Mouse (Mus musculus) macrophage (primary cell): ENCODE data around the gene Carhsp1. TPM values are rescaled to one million over a fixed set of nuclear protein-coding genes. Genes with fewer than 3 reads are reported as not detected.

Experiments used
- H3K27ac ChIP-seq: fragments of 350-480 bp; formaldehyde crosslinking; 2 replicates; pipeline ENCODE4 v1.9.0; 2021
- H3K36me3 ChIP-seq: fragments of 350-480 bp; formaldehyde crosslinking; 2 replicates; pipeline ENCODE4 v1.9.0; 2021; ENCODE audit errors: inconsistent target
- H3K4me3 ChIP-seq: fragments of 350-480 bp; formaldehyde crosslinking; 2 replicates; pipeline ENCODE4 v1.9.0; 2021; ENCODE audit errors: inconsistent target
- H3K79me2 ChIP-seq: fragments of 350-480 bp; formaldehyde crosslinking; 2 replicates; pipeline ENCODE4 v1.9.0; 2021; ENCODE audit errors: inconsistent target
- WGBS: methylation state at CpG from one replicate; pipeline ENCODE4 v1.1.7; 2026; ENCODE audit warnings: inconsistent platforms; ENCODE audit not compliant: missing documents; 5-methylcytosine and 5-hydroxymethylcytosine counted together
- polyA plus RNA-seq: library from polyadenylated mRNA; stranded (reverse); fragments of 250-400 nt; gene quantifications from 3 replicates; pipeline ENCODE4 v1.2.4, GENCODE M21; 2018; ENCODE audit warnings: inconsistent platforms

The Carhsp1 gene
- polyA plus RNA-seq, 1 experiment from 2014 or later: 10.6 TPM

DNA sequence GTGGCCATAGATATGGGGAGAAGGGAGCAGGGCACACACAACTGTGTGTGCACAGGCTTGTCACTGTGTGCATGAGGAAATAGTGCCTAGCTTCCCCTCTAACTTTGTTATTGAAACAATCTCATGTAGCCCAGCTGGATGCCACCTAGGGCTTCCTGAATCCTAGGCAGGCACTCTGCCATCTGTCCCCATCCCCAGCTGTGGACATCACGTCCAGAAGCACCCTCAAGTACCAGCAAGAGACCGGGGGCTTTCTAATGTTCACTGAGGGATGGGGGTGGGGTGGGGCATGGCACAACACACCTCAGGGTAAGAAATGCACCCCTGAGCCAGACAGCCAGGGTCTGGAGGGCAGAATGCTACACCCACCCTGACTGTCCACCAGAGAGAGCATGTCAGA lies 3.6 kb downstream of the Carhsp1 start:
- H3K27ac ChIP-seq: no peak overlapping the region
- H3K4me3 ChIP-seq: no peak overlapping the region
- H3K79me2 ChIP-seq: peaks cover 79% of the 10 kb centered on the region
- H3K36me3 ChIP-seq: no peaks in the 10 kb centered on the region
- whole genome bisulfite sequencing: 100% methylated on average over 1 of the region's 2 CpGs

DNA sequence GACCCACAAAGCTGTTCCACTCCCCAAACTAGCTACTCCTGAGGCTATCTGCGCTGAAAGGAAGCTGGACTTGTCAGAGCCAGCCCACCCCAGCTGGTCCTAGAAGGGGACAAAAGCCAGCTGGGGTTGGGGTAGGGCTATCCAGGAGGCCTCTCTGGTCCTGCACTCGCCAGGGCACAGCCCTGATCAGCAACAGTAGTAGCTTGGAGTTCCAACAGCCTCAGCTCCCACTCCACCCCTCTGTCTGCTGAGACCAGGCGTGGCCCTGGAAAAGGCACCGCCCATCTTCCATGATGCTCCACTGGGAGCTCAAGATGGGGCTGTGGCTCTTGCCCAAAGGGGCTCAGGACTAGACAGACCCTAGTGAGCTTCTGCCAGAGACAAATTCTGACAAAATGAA lies 4.1 kb downstream of the Carhsp1 start:
- Histone ChIP-seq H3K27ac (peak overlapping the region; percentile 79), H3K36me3 (no peaks in the 10 kb centered on the region), H3K79me2 (peaks cover 81% of the 10 kb centered on the region), H3K4me3 (no peak overlapping the region)
- 95% methylated on average over 4 of the region's 4 CpGs for WGBS

DNA sequence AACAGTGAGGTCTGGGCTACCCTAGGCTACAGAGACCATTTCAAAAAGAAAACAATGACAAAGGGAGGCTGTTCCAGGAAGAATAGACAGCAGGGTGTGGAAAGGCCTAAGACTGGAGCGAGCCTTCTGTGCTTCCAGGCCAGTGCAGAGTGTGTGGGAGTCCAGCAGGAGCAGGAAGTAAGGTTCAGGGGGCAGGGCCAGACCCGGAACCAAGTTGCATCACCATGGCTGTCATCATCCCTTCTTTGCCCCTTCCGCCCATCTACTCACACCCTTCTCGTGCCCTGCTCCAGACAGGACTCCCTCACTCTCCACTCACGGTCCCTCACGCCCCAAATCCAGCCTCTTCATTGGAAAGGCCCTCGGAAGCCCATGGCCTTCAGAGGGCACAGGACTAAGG lies 4.7 kb downstream of the Carhsp1 start:
- no peak overlapping the region for H3K4me3 ChIP-seq
- peak overlapping the region; percentile 79 for H3K27ac ChIP-seq
- H3K79me2 ChIP-seq: peaks cover 81% of the 10 kb centered on the region
- peaks cover 4% of the 10 kb centered on the region; the same call in 1 of the 2 replicates for H3K36me3 ChIP-seq
- WGBS: 61% methylated on average over 7 of the region's 7 CpGs

DNA sequence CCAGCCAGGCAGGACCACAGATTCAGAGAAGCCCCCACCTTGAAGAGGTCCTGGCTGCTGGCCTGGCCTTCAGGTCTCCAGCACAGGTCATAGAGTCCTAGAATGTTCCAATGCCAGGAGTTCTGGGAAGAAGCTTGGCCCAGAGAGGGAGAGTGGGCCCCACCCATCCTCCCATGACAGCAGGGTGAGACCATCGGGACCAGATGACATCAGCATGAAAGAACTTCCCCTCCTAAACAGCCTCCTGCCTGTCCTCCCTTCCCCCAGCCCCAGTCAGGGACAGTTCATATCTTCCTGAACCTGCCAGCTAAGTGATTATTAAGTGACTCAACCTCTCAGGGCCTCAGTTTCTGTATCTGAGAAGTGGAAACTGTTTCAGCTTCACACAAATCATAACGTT lies 5.5 kb downstream of the Carhsp1 start:
- 29% methylated on average over 2 of the region's 2 CpGs for WGBS
- Histone ChIP-seq H3K27ac (peak overlapping the region; percentile 79), H3K36me3 (peaks cover 12% of the 10 kb centered on the region; the same call in 1 of the 2 replicates), H3K79me2 (peaks cover 81% of the 10 kb centered on the region), H3K4me3 (no peak overlapping the region)

DNA sequence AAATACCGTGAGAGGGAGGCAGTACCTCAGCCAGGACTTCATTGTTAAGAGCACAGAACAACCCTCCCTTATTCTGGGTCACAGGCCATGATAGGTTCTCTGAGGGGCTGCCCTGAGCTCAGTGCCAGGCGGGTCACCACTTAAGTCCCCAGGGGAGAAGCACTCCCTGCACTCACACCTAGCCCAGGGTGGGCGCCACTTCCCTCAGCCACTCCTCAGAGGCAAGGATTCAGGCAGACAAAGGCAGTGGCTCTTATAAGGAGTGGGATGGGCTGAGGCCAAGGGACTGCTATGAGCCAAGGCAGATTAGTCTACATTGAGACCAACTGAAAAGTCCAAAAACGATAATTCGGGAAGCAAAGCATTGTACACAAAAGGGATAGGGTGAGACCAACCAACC lies 6.6 kb downstream of the Carhsp1 start:
- WGBS: 98% methylated on average over 4 of the region's 5 CpGs
- Histone ChIP-seq H3K36me3 (peaks cover 20% of the 10 kb centered on the region; the same call in 1 of the 2 replicates), H3K79me2 (peaks cover 72% of the 10 kb centered on the region), H3K4me3 (no peak overlapping the region), H3K27ac (no peak overlapping the region)

DNA sequence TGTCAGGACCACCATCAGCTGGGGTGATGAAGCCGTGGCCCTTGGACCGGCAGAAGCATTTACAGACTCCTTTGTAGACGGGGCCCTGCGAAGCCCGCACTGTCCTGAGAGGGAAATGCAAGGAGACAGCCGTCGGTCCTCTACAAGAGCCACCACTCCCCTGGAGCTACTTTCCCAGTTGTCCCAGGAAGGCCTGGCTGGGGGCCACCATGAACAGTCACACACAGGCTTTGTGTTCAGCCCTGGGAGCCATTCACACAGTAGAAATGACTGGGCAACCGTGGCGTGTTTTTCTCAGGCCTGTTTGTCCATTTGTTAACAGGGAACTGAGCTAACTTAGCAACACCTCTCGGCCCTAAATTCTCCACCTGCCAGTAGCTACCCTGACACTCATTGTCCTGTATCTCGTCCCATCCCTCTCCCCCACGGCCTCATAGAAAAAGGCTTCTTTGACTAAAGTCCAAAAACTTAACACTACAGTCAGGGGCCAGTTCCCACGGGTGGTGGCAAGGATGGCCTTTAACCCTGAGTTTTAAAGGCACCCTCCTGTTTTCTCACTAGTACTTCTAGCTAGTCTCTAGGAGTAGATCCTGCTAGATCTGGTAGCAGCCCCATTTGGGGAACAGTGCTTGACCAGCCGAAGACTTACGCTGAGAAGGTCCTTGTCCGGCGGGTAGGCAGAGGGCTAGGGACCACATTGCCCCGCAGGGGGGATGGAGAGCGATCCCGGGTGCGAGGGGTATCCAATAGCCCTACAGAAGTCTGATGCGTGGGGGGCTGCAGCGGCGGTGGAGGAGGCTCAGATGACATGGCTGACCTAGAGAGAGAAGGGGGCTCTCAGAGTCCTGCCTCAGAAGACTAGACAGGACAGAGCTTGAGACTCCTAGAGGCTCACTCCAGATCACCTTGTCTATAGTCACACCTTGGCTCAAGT lies 8.1 kb downstream of the Carhsp1 start:
- Histone ChIP-seq H3K4me3 (no peak overlapping the region), H3K36me3 (peaks cover 25% of the 10 kb centered on the region; the same call in 1 of the 2 replicates), H3K27ac (no peak overlapping the region), H3K79me2 (peaks cover 57% of the 10 kb centered on the region)
- 93% methylated on average over 20 of the region's 24 CpGs for WGBS

DNA sequence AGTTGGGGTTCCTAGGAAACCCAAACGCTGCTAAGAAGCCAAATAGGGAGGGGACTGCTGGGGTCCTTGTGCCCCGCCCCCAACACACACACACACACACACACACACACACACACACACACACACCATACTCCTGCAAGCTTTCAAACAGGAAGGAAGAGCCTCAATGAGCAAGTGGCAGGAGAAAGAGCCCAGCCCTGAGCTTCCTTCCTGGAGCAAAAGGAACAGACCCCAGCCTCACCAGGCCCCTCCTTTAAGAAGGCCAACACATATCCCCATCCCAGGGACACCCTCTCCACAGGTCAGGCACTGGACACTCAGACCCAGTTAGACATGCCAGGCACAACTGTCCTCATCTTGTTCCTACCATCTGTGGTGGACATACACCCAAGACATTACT lies 8.9 kb downstream of the Carhsp1 start:
- 56% methylated on average over 2 of the region's 2 CpGs for WGBS
- H3K27ac ChIP-seq: no peak overlapping the region
- peaks cover 26% of the 10 kb centered on the region; the same call in 1 of the 2 replicates for H3K36me3 ChIP-seq
- peaks cover 48% of the 10 kb centered on the region for H3K79me2 ChIP-seq
- H3K4me3 ChIP-seq: no peak overlapping the region

DNA sequence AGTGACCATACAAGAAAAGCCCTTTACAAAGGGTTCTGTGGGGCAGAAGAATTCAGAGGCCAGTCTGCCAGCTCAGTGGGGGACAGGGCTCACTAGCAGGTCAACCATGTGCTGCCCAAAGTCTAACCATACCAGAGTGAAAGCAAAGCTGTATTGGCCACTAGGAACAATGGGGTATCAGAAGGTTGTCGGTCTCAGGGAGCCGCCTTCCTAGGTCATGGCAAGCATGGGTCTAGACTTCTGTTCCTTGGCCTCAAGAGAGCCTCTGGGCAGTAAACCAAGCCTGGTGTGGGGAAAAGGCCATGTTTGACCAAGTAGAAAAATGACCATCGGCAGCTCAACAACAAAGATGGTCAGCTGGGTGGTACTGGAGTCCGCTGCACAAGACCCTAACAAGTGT lies 13.2 kb downstream of the Carhsp1 start:
- H3K27ac ChIP-seq: no peak overlapping the region
- 96% methylated on average over 4 of the region's 4 CpGs for WGBS
- H3K79me2 ChIP-seq: peaks cover 6% of the 10 kb centered on the region; the same call in 1 of the 2 replicates
- H3K4me3 ChIP-seq: no peak overlapping the region
- H3K36me3 ChIP-seq: peaks cover 64% of the 10 kb centered on the region

DNA sequence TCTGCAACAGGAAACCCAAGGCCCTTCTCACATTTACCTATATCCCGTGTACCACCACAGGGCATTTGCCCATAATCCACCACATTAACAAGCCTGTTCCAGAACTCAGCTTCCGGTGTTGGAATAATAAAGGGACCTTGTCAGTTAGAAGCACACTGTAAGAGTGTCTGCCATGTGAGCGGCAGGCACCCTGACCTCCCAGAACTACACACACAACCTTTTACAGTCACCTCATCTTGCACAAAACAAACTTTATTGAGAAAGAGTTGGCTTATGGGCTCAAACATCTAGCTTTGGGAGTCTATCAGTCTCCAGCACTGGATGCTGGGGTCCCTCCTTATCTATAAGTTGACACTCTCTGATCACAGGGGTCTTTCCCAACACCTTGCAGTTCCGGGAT lies 13.6 kb downstream of the Carhsp1 start:
- Histone ChIP-seq H3K27ac (no peak overlapping the region), H3K36me3 (peaks cover 68% of the 10 kb centered on the region), H3K79me2 (peaks cover 2% of the 10 kb centered on the region; the same call in 1 of the 2 replicates), H3K4me3 (no peak overlapping the region)
- WGBS: 93% methylated on average over 4 of the region's 4 CpGs

DNA sequence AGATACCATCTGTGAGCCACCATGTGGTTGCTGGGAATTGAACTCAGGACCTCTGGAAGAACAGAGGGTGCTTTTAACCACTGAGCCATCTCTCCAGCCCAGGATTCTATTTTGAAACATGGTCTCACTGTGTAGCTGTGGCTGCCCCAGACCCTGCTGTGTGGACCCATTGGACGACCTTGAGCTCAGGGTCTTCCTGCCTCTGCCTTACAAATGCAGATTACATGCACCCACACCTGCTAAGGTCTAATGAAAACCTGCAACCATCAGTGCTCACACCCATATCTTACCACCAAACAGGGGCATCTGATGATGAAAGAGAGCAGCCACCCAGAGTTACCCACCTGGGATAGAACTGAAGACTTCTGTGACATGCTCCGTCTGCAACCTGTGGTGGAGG lies 15.7 kb downstream of the Carhsp1 start:
- no peak overlapping the region for H3K27ac ChIP-seq
- no peak overlapping the region for H3K4me3 ChIP-seq
- WGBS: 92% methylated on average over 2 of the region's 2 CpGs
- peaks cover 75% of the 10 kb centered on the region for H3K36me3 ChIP-seq
- H3K79me2 ChIP-seq: no peaks in the 10 kb centered on the region

DNA sequence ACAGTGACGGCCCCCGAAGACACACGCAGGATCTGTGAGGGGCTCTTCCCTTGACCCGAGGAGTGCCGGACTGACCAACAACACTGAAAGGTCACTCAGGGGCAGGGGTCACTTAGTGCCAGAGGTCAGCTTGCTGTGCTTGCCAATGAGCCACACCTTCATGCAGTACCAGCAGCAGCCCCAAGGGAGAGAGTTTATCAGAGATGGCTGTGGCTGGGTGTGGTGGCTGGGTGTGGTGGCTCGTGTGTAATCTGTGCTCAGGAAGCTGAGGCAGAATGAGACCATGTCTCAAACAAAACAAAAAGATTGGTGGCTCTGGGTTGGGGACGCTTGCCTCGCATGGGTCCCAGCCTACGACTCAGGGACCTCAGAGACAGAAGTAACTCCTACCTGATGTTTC lies 16.4 kb downstream of the Carhsp1 start:
- Histone ChIP-seq H3K36me3 (peaks cover 78% of the 10 kb centered on the region), H3K4me3 (no peak overlapping the region), H3K79me2 (no peaks in the 10 kb centered on the region), H3K27ac (no peak overlapping the region)
- WGBS: 95% methylated on average over 9 of the region's 9 CpGs

DNA sequence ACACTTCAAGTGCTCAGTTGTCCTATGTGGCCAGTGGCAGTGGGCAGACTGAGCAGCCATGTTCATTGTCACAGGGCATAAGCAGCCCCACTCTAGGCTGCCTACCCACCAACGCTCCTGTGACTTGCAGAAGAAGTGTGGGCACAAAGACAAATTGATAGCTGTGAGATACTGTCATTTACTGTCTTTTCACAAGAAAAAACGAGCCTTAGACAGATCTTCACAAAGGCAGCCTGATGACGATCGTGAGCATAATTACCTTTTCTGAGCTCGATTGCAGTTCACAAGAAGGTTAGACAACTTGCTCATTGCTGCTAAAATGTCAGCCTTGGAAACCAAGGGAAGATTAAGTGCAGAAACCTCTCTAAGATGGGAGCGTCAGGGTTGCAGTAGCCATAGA lies 16.8 kb downstream of the Carhsp1 start:
- no peak overlapping the region for H3K27ac ChIP-seq
- peaks cover 77% of the 10 kb centered on the region for H3K36me3 ChIP-seq
- 95% methylated on average over 6 of the region's 6 CpGs for whole genome bisulfite sequencing
- H3K79me2 ChIP-seq: no peaks in the 10 kb centered on the region
- H3K4me3 ChIP-seq: no peak overlapping the region

DNA sequence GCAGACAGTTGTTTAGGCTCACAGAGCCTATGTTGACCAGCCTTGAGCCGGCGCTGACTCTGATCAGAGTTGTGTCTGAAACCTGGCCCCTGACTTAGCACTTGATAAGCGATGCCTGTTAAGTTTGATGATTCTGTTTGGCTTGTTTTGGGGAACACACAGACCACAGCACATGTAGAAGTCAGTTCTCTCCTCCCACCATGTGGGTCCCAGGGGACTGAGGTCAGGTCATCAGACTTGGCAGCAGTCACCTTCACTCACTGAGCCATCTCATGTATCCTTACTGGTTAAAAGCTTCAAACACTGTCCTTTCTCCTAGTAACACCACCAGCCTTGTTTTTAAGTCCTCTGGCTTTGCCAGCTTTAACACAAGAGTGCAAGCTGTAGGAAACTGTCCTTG lies 21.9 kb downstream of the Carhsp1 start:
- Histone ChIP-seq H3K79me2 (no peaks in the 10 kb centered on the region), H3K36me3 (peaks cover 96% of the 10 kb centered on the region), H3K27ac (no peak overlapping the region), H3K4me3 (no peak overlapping the region)
- WGBS: 97% methylated on average over 3 of the region's 3 CpGs

DNA sequence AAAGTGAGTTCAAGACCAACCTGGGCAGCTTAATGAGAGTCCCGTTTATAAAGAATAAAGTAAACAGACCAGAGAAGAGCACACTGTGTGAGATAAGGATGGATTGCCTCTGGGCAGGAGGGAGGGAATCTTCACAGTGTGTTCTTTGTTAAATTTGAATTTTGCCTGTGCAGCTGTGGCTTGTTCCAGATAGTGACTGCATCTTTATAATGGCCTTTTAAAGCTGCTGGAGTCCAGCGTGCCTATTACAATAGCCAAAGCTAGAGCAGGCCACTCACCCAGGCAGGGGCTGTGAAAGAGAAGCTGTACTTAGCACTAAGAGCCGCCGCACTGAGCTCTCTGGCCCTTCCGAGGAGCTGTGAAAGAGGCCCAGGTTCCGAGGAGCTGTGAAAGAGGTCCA lies 26.4 kb downstream of the Carhsp1 start:
- 93% methylated on average over 6 of the region's 6 CpGs for WGBS
- Histone ChIP-seq H3K79me2 (peaks cover 22% of the 10 kb centered on the region), H3K4me3 (no peak overlapping the region), H3K36me3 (peaks cover 76% of the 10 kb centered on the region), H3K27ac (no peak overlapping the region)

DNA sequence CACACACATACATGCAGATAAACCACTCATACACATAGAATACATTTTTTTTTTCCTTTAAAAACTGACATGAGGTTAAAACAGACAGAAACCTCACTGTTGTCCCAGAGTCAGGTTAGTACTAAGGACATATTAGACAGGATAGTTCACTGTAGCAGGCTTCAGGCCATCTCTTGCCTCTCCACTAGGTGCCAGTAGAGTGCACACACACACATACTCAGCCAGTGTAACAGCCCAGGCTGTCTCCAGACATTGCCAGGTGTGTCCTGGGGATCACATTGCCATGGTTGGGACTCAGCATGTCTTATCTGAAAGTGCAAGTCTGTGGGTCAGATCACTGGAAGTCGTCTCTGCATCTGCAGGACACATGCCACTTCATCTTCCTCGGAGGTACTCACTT lies 28.1 kb downstream of the Carhsp1 start:
- Histone ChIP-seq H3K27ac (no peak overlapping the region), H3K36me3 (peaks cover 63% of the 10 kb centered on the region), H3K79me2 (peaks cover 39% of the 10 kb centered on the region), H3K4me3 (no peak overlapping the region)
- 100% methylated on average over 2 of the region's 2 CpGs for WGBS
